20 mouse cellular contexts compared by ENCODE assay signal in genomic region chr17:85872903-85873413, GRCm38 (mm10).
DNase-seq lines count a peak whose midpoint lies in the region; ATAC-seq and TF ChIP-seq lines count a peak whose summit lies in the region.
"Had no signal": no experiment of that assay in that cellular context is flagged by ENCODE, and none has a peak within 500 bp of the region (broad histone marks: within the 10 kb centered on the region; RNA-seq: fewer than 3 reads in every experiment).

No protein-coding gene starts in this region.

- H3K4me1 ChIP-seq in forebrain, embryonic 14.5 days (ENCODE audit: control insufficient read depth, insufficient read depth, low read length), result peaks cover 8% of the 10 kb centered on the region
- H3K4me1 ChIP-seq in forebrain, embryonic 13.5 days, result peaks cover 36% of the 10 kb centered on the region
- peaks cover 2% of the 10 kb centered on the region for H3K4me1 ChIP-seq in kidney, postnatal 0 days (replicated peaks; ENCODE audit: insufficient read depth, low read length)
- H3K4me1 ChIP-seq in embryonic facial prominence, embryonic 14.5 days (ENCODE audit: control insufficient read depth, insufficient read depth, low read length), result peaks cover 54% of the 10 kb centered on the region

- TF ChIP-seq POLR2A in brain, embryonic 14.5 days (IDR thresholded peaks at IDR 0.05; ENCODE audit: borderline replicate concordance, extremely low read depth, insufficient read depth, insufficient read length, poor library complexity, severe bottlenecking), result no peak

- TF ChIP-seq CTCF in kidney, postnatal 0 days (IDR thresholded peaks at IDR 0.05; ENCODE audit: low read depth), result no peak
- no peak for TF ChIP-seq CTCF in brain, embryonic 14.5 days (IDR thresholded peaks at IDR 0.05; ENCODE audit: borderline replicate concordance, extremely low read depth, insufficient read depth, insufficient read length)

- H3K9me3 ChIP-seq in forebrain, embryonic 14.5 days (replicated peaks; ENCODE audit: control insufficient read depth, low read length), result no peaks in the 10 kb centered on the region
- no peaks in the 10 kb centered on the region for H3K9me3 ChIP-seq in forebrain, embryonic 13.5 days (replicated peaks)
- H3K9me3 ChIP-seq in kidney, postnatal 0 days (replicated peaks; ENCODE audit: low read length), result no peaks in the 10 kb centered on the region
- no peaks in the 10 kb centered on the region for H3K9me3 ChIP-seq in embryonic facial prominence, embryonic 14.5 days (ENCODE audit: control insufficient read depth, low read length)
- H3K9me3 ChIP-seq: embryonic facial prominence, embryonic 13.5 days; heart, embryonic 13.5 days; hindbrain, embryonic 15.5 days had no signal

- no peak overlapping the region for H3K4me2 ChIP-seq in forebrain, embryonic 14.5 days (ENCODE audit: low read length)
- H3K4me2 ChIP-seq in forebrain, embryonic 13.5 days, result no peak overlapping the region
- H3K4me2 ChIP-seq in kidney, postnatal 0 days (ENCODE audit: low read length), result no peak overlapping the region
- H3K4me2 ChIP-seq in embryonic facial prominence, embryonic 14.5 days (ENCODE audit: low read depth, low read length), result no peak overlapping the region
- H3K4me2 ChIP-seq: heart, embryonic 13.5 days had no signal

- H3K36me3 ChIP-seq in forebrain, embryonic 14.5 days (ENCODE audit: control insufficient read depth, insufficient read depth, low read length), result no peaks in the 10 kb centered on the region
- H3K36me3 ChIP-seq in forebrain, embryonic 13.5 days (ENCODE audit: poor library complexity, severe bottlenecking), result no peaks in the 10 kb centered on the region
- no peaks in the 10 kb centered on the region for H3K36me3 ChIP-seq in kidney, postnatal 0 days (ENCODE audit: insufficient read depth, low read length)
- H3K36me3 ChIP-seq in embryonic facial prominence, embryonic 14.5 days (ENCODE audit: control insufficient read depth, insufficient read depth, low read length), result no peaks in the 10 kb centered on the region
- H3K36me3 ChIP-seq: embryonic facial prominence, embryonic 13.5 days; heart, embryonic 13.5 days; hindbrain, embryonic 15.5 days had no signal

- H3K4me3 ChIP-seq in forebrain, embryonic 14.5 days (ENCODE audit: low read depth, low read length), result no peak overlapping the region
- no peak overlapping the region for H3K4me3 ChIP-seq in forebrain, embryonic 13.5 days
- H3K4me3 ChIP-seq in kidney, postnatal 0 days (replicated peaks; ENCODE audit: low read depth, low read length), result no peak overlapping the region
- H3K4me3 ChIP-seq in embryonic facial prominence, embryonic 14.5 days (ENCODE audit: low read depth, low read length), result no peak overlapping the region
- H3K4me3 ChIP-seq: embryonic facial prominence, embryonic 13.5 days; heart, embryonic 13.5 days; hindbrain, embryonic 15.5 days had no signal

- no peak overlapping the region for H3K9ac ChIP-seq in forebrain, embryonic 14.5 days (ENCODE audit: low read length)
- H3K9ac ChIP-seq in forebrain, embryonic 13.5 days, result no peak overlapping the region
- H3K9ac ChIP-seq in kidney, postnatal 0 days (ENCODE audit: low read depth, low read length), result no peak overlapping the region
- H3K9ac ChIP-seq in embryonic facial prominence, embryonic 14.5 days (ENCODE audit: low read depth, low read length), result no peak overlapping the region
- H3K9ac ChIP-seq: embryonic facial prominence, embryonic 13.5 days; heart, embryonic 13.5 days; hindbrain, embryonic 15.5 days had no signal

- ATAC-seq in forebrain, embryonic 14.5 days, result peak; percentile 22; the same call in 1 of the 2 replicates
- no peak for ATAC-seq in forebrain, embryonic 13.5 days
- peak; percentile 55 for ATAC-seq in kidney, postnatal 0 days (replicated peaks; ENCODE audit: low FRiP score, low read depth)
- ATAC-seq in embryonic facial prominence, embryonic 14.5 days (ENCODE audit: low read depth), result peak; percentile 42; the same call in 1 of the 2 replicates
- ATAC-seq: activated CD4-positive, CD25-positive, alpha-beta regulatory T cell, adult 4 months; Patski had no signal

- WGBS in forebrain, embryonic 14.5 days, result 42% methylated on average over 6 of the region's 6 CpGs
- 54% methylated on average over 6 of the region's 6 CpGs for WGBS in forebrain, embryonic 13.5 days
- WGBS in kidney, postnatal 0 days, result 19% methylated on average over 6 of the region's 6 CpGs
- WGBS in embryonic facial prominence, embryonic 14.5 days, result 32% methylated on average over 6 of the region's 6 CpGs

- 0 out of 2 replicates have a peak, but pooled peaks cover 2% of the 10 kb centered on the region for H3K27me3 ChIP-seq in forebrain, embryonic 14.5 days (replicated peaks; ENCODE audit: control insufficient read depth, insufficient read depth, low read length)
- peaks cover 1% of the 10 kb centered on the region; the same call in 1 of the 2 replicates for H3K27me3 ChIP-seq in forebrain, embryonic 13.5 days
- H3K27me3 ChIP-seq in kidney, postnatal 0 days (ENCODE audit: insufficient read depth, low read length), result peaks cover 15% of the 10 kb centered on the region; the same call in 1 of the 2 replicates
- H3K27me3 ChIP-seq in embryonic facial prominence, embryonic 14.5 days (replicated peaks; ENCODE audit: control insufficient read depth, insufficient read depth, low read length), result no peaks in the 10 kb centered on the region
- H3K27me3 ChIP-seq: CH12.LX; hindbrain, embryonic 15.5 days had no signal

- H3K27ac ChIP-seq in forebrain, embryonic 14.5 days (ENCODE audit: low read depth, low read length), result no peak overlapping the region
- H3K27ac ChIP-seq in forebrain, embryonic 13.5 days, result no peak overlapping the region
- no peak overlapping the region for H3K27ac ChIP-seq in kidney, postnatal 0 days
- H3K27ac ChIP-seq in embryonic facial prominence, embryonic 14.5 days (replicated peaks; ENCODE audit: low read depth, low read length), result no peak overlapping the region
- H3K27ac ChIP-seq: heart, embryonic 13.5 days; hindbrain, embryonic 15.5 days had no signal

- no peak for DNase-seq in forebrain, embryonic 14.5 days (ENCODE audit: low spot score)
- DNase-seq in kidney, postnatal 0 days (ENCODE audit: low spot score), result peak; percentile 90
- no peak for DNase-seq in kidney, postnatal 25 days
- DNase-seq in brain, embryonic 14.5 days (ENCODE audit: low read depth), result peak; percentile 26
- no peak for DNase-seq in embryonic facial prominence, embryonic 14.5 days (ENCODE audit: low spot score)
- DNase-seq in ovary, adult 18-20 months (ENCODE audit: low spot score), result no peak
- DNase-seq: adrenal gland, postnatal 14 days; cerebellum, adult 8-10 months; cerebellum, postnatal 14 days; embryo, embryonic 11 days; gastrocnemius, postnatal 36 days; heart, adult 11 months; heart, postnatal 36 days had no signal

Comparison
In these comparisons a context has a peak if more than half of its experiments do, and no peak if none do; other contexts are left out.
1. DNase-seq: peak in kidney, postnatal 0 days (single experiment) and brain, embryonic 14.5 days (single experiment); none in forebrain, embryonic 14.5 days (single experiment), kidney, postnatal 25 days (0 of 2), embryonic facial prominence, embryonic 14.5 days (single experiment) and ovary, adult 18-20 months (single experiment).